Mouse (Mus musculus) hematopoietic stem cell, adult 5-6 weeks (primary cell): ENCODE measurements around the gene Grhl1. TPM values are rescaled to one million over a fixed set of nuclear protein-coding genes. Genes with fewer than 3 reads are reported as not detected.

Experiments used
- ATAC-seq, 2 experiments: fragments of 125-278 bp in 1 of 2; replicated peaks in 1 of 2; 2 replicates each; pipeline ENCODE4 v1.8.0; 2016 to 2017; ENCODE audit warnings: inconsistent platforms in 2 of 2, mild to moderate bottlenecking in 2 of 2, moderate number of reproducible peaks in 2 of 2, low read depth in 1 of 2, moderate TSS enrichment in 1 of 2; ENCODE audit not compliant: low FRiP score in 2 of 2, poor library complexity in 2 of 2, severe bottlenecking in 2 of 2, insufficient read depth in 1 of 2, low TSS enrichment in 1 of 2
- total RNA-seq: library from RNA; stranded (forward); fragments of 172-1452, 232-1000 nt; gene quantifications from 2 replicates; pipeline ENCODE4 v1.2.3, GENCODE M21; 2017

Grhl1 gene
- total RNA-seq, 1 experiment from 2014 or later, result 0.25 TPM

DNA sequence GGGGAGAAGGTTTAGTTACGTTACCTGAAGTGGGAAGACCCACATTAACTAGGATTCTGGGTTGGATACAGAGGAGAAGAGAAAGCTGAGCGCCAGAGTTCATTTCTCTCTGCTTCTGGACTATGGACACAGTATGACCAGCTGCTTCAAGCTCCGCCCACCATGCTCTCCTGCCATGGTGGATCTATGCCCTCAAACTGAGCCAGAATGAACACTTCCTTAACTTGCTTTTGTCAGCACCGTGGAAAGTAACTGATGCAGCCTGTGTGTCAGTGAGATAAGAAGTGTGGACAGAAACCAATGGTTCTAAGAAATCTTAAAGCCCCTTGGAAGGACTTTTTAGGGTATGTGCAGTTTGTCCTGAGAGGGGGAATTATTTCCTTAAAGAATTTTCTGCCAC is 86.9 kb downstream of the Grhl1 start:
- ATAC-seq, result no peak

DNA sequence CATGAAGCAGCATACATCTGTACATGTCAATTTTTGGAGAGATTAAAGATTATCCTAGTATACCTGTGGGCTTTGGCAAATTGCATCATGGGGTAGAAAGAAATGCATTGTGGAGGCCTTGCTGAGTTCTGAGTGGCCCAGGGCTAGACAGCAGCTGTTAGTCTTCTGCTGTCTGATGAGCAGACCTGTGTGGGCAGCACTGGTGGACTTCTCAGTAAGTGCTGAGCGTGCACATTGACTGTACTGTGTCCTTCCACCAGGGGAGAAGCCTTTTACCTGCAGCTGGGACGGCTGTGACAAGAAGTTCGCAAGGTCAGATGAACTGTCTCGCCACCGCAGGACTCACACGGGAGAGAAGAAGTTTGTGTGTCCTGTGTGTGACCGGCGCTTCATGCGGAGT is 87.8 kb downstream of the Grhl1 start:
- no peak for ATAC-seq

GRCm38 (mm10) chr12:24661100-24661499 is 89.0 kb downstream of the Grhl1 start:
- peak in 1 of 2 experiments; percentile 29; a peak in 1 of 4 replicates for ATAC-seq

DNA sequence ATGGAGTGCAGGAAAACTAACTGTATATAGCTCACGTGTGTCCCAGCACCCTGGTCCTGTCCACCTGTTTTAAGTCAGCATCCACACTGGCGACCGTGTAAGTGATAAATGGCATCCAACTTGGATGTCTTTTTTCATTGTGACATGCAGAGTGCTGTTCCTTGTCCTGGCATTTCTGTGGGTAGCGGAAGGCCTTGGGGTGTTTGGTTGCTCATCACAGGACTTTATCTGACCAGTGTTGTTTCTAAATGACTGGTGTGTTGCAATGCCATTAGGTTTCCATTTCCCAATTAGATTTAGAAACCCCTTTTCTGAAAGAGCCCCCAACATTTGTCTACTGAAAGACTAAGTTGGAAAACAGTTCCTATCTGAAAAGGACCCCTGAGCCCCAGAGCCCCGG is 90.0 kb downstream of the Grhl1 start:
- ATAC-seq, result no peak

Other genes starting within 250 kb of the Grhl1 start
- gene Taf1b, start 73.9 kb upstream of the Grhl1 start, total RNA-seq, result 54.5 and 58.8 TPM in 2 replicates
- gene Klf11, start 79.0 kb downstream of the Grhl1 start, total RNA-seq, result 20.9 and 30.6 TPM in 2 replicates
- gene Cys1, start 109.5 kb downstream of the Grhl1 start, total RNA-seq, result not detected in 2 replicates
- 61.3 and 69.3 TPM in 2 replicates for gene Rrm2, start 136.0 kb downstream of the Grhl1 start, total RNA-seq